Mouse (Mus musculus): Measurements from ENCODE around the gene Wnt8b. TPM values are rescaled to one million over a fixed set of nuclear protein-coding genes. Genes with fewer than 3 reads are reported as not detected.
A peak's percentile ranks its signal among the peaks of the same experiment; 100 is the strongest.

Wnt8b gene
- polyA plus RNA-seq, 1 experiment from 2014 or later, result not detected

- WGBS (ENCODE audit: missing documents), result 91% methylated on average over 12 of the region's 12 CpGs
- Histone ChIP-seq H3K4me3 (ENCODE audit: inconsistent target) (no peak overlapping the region), H3K79me2 (ENCODE audit: inconsistent target) (no peaks in the 10 kb centered on the region), H3K27ac (no peak overlapping the region), H3K36me3 (ENCODE audit: inconsistent target) (no peaks in the 10 kb centered on the region)
These were observed 24.9 kb downstream of the Wnt8b start for GRCm38 (mm10) chr19:44517996-44518768.

GRCm38 (mm10) chr19:44519152-44519551 lies 25.9 kb downstream of the Wnt8b start:
- H3K36me3 ChIP-seq (ENCODE audit: inconsistent target), result no peaks in the 10 kb centered on the region
- no peak overlapping the region for H3K4me3 ChIP-seq (ENCODE audit: inconsistent target)
- H3K27ac ChIP-seq, result no peak overlapping the region
- whole genome bisulfite sequencing (ENCODE audit: missing documents), result 76% methylated on average over 7 of the region's 7 CpGs
- H3K79me2 ChIP-seq (ENCODE audit: inconsistent target), result no peaks in the 10 kb centered on the region

DNA sequence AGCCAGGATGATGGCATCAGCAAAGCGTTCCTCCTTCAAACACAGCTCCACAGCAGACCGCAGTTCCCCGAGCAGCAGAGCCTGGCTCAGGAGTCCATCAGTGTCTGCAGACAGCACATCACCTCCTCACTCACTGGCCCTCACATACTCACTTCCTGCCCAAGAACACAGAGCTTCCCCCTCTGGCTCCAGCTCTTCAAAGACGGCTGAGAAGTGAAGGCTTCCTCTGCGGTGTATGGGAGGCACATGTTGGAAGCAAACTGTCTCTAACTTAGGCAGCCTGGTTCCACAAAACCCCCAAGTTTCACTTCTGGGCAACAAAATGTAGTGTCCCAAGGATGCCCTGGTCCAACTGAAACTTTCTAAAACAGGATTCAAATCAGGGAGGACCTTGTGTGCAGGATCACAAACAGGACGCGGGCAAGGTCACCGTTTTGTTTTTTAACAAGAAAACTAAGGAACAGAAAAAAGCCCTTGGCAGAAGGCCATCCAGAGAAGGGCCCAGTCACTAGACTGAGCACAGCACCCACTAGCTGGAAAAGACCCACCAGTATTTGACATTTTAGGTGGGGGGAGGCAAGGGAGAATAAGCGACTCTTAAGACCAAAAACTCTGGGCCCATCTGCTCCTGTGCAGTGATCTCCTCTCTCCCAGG lies 32.4 kb downstream of the Wnt8b start:
- Histone ChIP-seq H3K36me3 (ENCODE audit: inconsistent target) (no peaks in the 10 kb centered on the region), H3K27ac (no peak overlapping the region), H3K79me2 (ENCODE audit: inconsistent target) (no peaks in the 10 kb centered on the region), H3K4me3 (ENCODE audit: inconsistent target) (no peak overlapping the region)
- 22% methylated on average over 9 of the region's 9 CpGs for WGBS (ENCODE audit: missing documents)

GRCm38 (mm10) chr19:44530018-44530417 lies 36.7 kb downstream of the Wnt8b start:
- H3K36me3 ChIP-seq (ENCODE audit: inconsistent target), result no peaks in the 10 kb centered on the region
- H3K79me2 ChIP-seq (ENCODE audit: inconsistent target), result no peaks in the 10 kb centered on the region
- WGBS (ENCODE audit: missing documents), result 88% methylated on average over 6 of the region's 6 CpGs
- no peak overlapping the region for H3K4me3 ChIP-seq (ENCODE audit: inconsistent target)
- H3K27ac ChIP-seq, result no peak overlapping the region

DNA sequence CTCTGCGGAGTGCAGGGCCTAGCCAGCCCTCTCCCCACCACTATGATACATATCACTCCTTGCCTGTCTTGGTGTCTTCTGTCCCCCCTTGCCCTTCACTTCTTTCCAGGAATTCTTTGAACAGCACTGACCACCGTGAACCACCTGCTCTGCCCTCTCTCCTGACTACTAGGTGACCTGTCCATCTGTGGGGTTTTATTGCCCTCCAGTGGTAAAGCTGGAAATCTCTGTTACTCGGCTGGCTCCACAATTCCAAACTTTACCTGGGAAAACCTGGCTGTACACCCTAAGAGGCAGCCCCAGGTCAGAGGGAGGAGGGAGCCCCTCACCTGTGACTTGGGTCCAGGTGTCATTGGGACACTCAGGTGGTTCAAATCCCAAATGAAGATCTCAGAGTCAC lies 42.1 kb downstream of the Wnt8b start:
- Histone ChIP-seq H3K79me2 (ENCODE audit: inconsistent target) (no peaks in the 10 kb centered on the region), H3K36me3 (ENCODE audit: inconsistent target) (no peaks in the 10 kb centered on the region), H3K4me3 (ENCODE audit: inconsistent target) (no peak overlapping the region), H3K27ac (no peak overlapping the region)
- WGBS (ENCODE audit: missing documents), result 62% methylated on average over 3 of the region's 3 CpGs

DNA sequence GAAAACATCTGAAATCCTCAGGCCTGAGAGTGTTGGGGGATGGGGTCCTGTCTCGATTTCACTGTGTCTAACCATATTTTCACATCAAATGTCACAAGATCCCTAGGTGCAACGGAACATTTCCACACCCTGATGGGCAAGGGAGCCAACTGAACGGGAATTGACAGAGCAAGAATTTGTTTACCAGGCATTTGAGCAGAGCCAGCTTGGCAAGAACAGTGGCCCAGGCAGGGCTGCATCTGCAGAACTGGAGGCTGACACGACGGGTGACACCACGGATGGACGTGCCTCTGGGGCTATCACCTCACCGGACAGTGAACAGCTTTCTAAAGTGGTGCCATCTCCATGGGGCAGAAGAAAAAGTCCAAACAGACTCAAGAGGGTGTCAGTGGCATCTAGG lies 44.1 kb downstream of the Wnt8b start:
- H3K79me2 ChIP-seq (ENCODE audit: inconsistent target), result no peaks in the 10 kb centered on the region
- H3K27ac ChIP-seq, result no peak overlapping the region
- H3K4me3 ChIP-seq (ENCODE audit: inconsistent target), result no peak overlapping the region
- WGBS (ENCODE audit: missing documents), result 93% methylated on average over 8 of the region's 8 CpGs
- H3K36me3 ChIP-seq (ENCODE audit: inconsistent target), result no peaks in the 10 kb centered on the region

DNA sequence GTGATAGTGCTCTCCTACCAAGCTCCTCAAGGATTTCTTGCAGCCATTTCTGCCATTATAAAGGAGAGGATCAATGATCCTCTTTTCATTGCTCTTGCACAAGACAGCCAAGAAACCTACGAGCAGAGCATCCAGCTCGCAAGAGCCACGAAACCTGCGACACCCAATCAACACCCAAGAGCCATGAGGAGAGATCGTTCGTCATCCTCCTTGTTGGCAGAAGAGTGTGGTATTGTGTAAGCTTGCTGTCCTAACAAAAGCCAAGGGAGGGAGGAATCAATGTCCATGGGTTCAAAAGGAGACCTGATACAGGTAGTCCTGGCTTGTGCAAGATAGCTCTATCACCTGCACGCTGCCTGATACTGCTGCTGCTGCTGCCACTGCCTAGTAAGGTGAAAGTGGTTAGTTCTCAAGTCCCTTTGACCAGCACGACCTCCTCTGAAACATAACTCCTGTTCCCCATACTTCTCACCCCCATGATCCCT lies 49.5 kb downstream of the Wnt8b start:
- WGBS (ENCODE audit: missing documents), result 84% methylated on average over 8 of the region's 8 CpGs
- Histone ChIP-seq H3K4me3 (ENCODE audit: inconsistent target) (no peak overlapping the region), H3K79me2 (ENCODE audit: inconsistent target) (no peaks in the 10 kb centered on the region)

GRCm38 (mm10) chr19:44544372-44544771 lies 51.1 kb downstream of the Wnt8b start:
- Histone ChIP-seq H3K4me3 (ENCODE audit: inconsistent target) (no peak overlapping the region), H3K36me3 (ENCODE audit: inconsistent target) (peaks cover 14% of the 10 kb centered on the region; the same call in 1 of the 2 replicates)

More for the DNA sequence above, 49.5 kb downstream of the Wnt8b start:
- no peaks in the 10 kb centered on the region for H3K36me3 ChIP-seq (ENCODE audit: inconsistent target)
- no peak overlapping the region for H3K27ac ChIP-seq

DNA sequence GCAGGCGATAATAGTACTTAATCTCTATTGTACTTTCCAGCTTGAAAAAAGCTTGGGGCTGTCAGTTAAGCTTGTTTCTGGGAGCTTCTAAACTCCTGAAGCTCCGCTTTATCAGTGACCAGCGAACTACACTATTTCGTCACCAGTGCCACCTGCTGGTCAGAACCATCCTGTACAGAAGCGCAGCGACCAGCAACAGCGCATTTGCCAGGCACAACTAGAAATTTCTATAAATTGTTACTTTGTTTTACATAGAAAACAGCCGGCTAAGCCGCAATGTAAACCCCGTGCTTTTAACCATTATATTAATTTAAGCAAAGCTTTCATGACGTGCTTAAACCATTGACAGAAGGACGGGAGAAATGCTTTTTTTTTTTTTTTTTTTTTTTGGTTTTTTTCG lies 51.5 kb downstream of the Wnt8b start:
- WGBS (ENCODE audit: missing documents), result 3% methylated on average over 12 of the region's 13 CpGs
- H3K79me2 ChIP-seq (ENCODE audit: inconsistent target), result no peaks in the 10 kb centered on the region
- peaks cover 16% of the 10 kb centered on the region for H3K36me3 ChIP-seq (ENCODE audit: inconsistent target)
- no peak overlapping the region for H3K27ac ChIP-seq
- no peak overlapping the region; the same call in 1 of the 2 replicates for H3K4me3 ChIP-seq (ENCODE audit: inconsistent target)

More at GRCm38 (mm10) chr19:44544372-44544771, 51.1 kb downstream of the Wnt8b start:
- Histone ChIP-seq H3K79me2 (ENCODE audit: inconsistent target) (no peaks in the 10 kb centered on the region), H3K27ac (no peak overlapping the region)
- WGBS (ENCODE audit: missing documents), result 75% methylated on average over 10 of the region's 10 CpGs

DNA sequence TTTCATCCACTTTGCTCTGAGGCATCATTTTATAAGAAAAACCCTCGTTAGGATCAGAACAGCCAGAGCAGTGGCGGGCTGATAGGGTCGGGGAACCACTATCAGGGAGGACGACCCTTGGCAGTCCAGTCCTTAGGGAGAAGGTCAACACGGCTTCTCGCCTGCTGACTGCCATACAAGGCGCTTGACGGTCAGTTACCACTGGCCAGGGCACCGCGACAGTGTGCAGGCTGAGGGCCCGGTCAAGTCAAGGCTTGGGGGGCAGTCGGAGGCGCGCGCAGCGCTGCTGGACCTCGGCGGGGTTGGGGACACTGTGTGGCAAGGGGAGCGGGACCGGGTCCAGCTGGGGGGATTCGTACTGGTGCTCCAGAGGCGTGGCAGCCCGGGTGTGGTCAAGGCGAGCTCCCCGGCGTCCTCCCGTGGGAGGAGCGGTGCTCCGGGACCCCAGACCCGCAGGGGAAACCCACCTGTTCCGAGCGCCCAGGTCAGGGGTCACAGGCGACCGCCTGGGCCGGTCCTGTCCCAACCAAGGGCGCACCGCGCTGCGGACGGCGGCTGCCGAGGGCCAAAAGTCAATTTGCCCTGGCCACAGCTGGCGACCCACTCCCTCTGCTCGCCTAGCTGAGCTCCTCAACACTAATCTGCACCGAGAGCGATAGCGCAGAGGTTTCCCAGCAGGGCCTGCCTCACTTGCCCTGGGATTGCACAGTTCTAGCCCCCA lies 52.2 kb downstream of the Wnt8b start, which contains the start of gene Sec31b:
Sec31b (minus strand) TSS at position 544 of the 721 bp plus-strand sequence.
- Histone ChIP-seq H3K4me3 (ENCODE audit: inconsistent target) (no peak within 1 kb of the TSS; the same call in 1 of the 2 replicates), H3K79me2 (ENCODE audit: inconsistent target) (no peaks in the 10 kb centered on the region), H3K27ac (no peak within 1 kb of the TSS), H3K36me3 (ENCODE audit: inconsistent target) (peaks cover 23% of the 10 kb centered on the region)
- WGBS (ENCODE audit: missing documents), result 10% methylated on average over 38 of the region's 47 CpGs

DNA sequence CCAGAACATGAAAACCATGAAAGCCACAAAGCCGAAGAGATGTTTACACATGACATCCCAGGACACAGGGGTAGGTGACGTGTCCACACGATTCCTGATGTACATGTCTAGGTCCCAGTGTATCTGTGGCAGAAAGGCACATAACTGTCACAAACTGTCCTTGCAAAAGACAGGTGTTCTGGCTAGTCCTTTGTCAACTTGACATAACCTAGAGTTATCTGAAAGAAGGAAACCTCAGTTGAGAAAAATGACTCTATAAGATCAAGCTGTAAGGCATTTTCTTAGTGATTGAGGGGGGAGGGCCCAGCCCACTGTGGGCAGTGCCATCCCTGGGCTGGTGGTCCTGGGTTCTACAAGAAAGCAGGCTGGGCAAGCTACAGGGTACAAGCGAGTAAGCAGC lies 59.5 kb downstream of the Wnt8b start, which contains the start of gene Gm20538:
Gm20538 (minus strand) TSS at position 101 of the 400 bp plus-strand sequence.
- peaks cover 27% of the 10 kb centered on the region for H3K79me2 ChIP-seq (ENCODE audit: inconsistent target)
- peaks cover 54% of the 10 kb centered on the region for H3K36me3 ChIP-seq (ENCODE audit: inconsistent target)
- 96% methylated on average over 4 of the region's 4 CpGs for WGBS (ENCODE audit: missing documents)
- no peak within 1 kb of the TSS for H3K4me3 ChIP-seq (ENCODE audit: inconsistent target)
- no peak within 1 kb of the TSS for H3K27ac ChIP-seq

GRCm38 (mm10) chr19:44553286-44553685 lies 60.0 kb downstream of the Wnt8b start:
- no peak overlapping the region for H3K4me3 ChIP-seq (ENCODE audit: inconsistent target)
- peaks cover 50% of the 10 kb centered on the region for H3K36me3 ChIP-seq (ENCODE audit: inconsistent target)
- peaks cover 27% of the 10 kb centered on the region for H3K79me2 ChIP-seq (ENCODE audit: inconsistent target)
- H3K27ac ChIP-seq, result no peak overlapping the region
- 94% methylated on average over 4 of the region's 4 CpGs for WGBS (ENCODE audit: missing documents)

- Histone ChIP-seq H3K4me3 (ENCODE audit: inconsistent target) (peak overlapping the region; percentile 99), H3K79me2 (ENCODE audit: inconsistent target) (peaks cover 27% of the 10 kb centered on the region), H3K27ac (peak overlapping the region; percentile 79), H3K36me3 (ENCODE audit: inconsistent target) (peaks cover 40% of the 10 kb centered on the region)
- WGBS (ENCODE audit: missing documents), result 6% methylated on average over 8 of the region's 8 CpGs
These were observed 61.2 kb downstream of the Wnt8b start for GRCm38 (mm10) chr19:44554490-44554860.

DNA sequence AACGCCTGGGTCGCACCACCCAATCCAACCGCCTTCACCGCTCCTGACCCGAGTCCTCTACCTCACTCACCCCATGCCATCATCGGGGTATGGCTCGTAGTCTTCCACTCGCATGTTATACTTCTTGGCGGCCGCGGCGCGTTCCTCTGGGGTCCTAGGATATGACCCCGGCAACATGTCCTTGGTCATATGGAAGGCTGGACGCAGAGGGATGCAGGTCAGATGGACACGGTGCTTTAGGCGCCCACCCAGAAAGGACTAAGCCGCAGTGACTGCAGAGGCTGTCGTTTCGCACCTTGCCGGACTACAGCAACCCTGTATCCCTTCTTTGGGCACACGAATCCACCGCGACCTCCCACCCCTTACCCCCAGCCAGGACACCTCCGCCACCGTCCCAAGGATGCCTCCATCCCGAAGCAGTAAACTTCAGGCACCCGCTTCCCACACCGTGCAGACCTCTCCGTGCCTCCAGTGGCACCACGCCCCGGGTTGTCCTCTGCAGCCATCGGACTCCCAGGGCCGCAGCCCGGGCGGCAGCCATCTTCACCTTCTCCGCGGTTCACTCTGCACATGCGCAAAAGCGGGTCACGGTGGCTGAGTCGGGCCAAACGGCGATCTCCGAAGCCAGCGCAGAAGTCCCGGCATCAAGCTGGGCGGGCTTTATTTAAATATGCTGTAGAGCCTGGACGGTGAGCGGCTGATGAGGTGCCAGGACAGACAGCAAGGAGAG lies 61.8 kb downstream of the Wnt8b start, which contains the start of gene Ndufb8:
Ndufb8 (minus strand) TSS at position 580 of the 730 bp plus-strand sequence.
- 1% methylated on average over 50 of the region's 50 CpGs for WGBS (ENCODE audit: missing documents)
- H3K79me2 ChIP-seq (ENCODE audit: inconsistent target), result peaks cover 27% of the 10 kb centered on the region
- peaks cover 35% of the 10 kb centered on the region for H3K36me3 ChIP-seq (ENCODE audit: inconsistent target)
- H3K27ac ChIP-seq, result peak within 1 kb of the TSS; percentile 79
- H3K4me3 ChIP-seq (ENCODE audit: inconsistent target), result peak within 1 kb of the TSS; percentile 99

Data from macrophage (primary cell).